Mouse (Mus musculus) midbrain, embryonic 12.5 days (tissue): ENCODE data around the gene Wipf1. TPM values are rescaled to one million over a fixed set of nuclear protein-coding genes. Genes with fewer than 3 reads are reported as not detected.
A peak's percentile ranks its signal among the peaks of the same experiment; 100 is the strongest.

ENCODE experiments used
- ATAC-seq: fragments of 200-750 bp; cut with Nextera tagmentation; 2 replicates; pipeline ENCODE4 v1.8.0; 2017; ENCODE audit warnings: low read depth, moderate TSS enrichment, moderate library complexity; ENCODE audit not compliant: low FRiP score
- H3K27ac ChIP-seq: fragments of 300-500 bp; sonication (generic); replicated peaks from 2 replicates; pipeline ENCODE4 v1.5.1; 2016; ENCODE audit warnings: mild to moderate bottlenecking
- H3K27me3 ChIP-seq: fragments of 300-500 bp; sonication (generic); 2 replicates; pipeline ENCODE4 v1.6.1; 2016; ENCODE audit warnings: mild to moderate bottlenecking
- H3K36me3 ChIP-seq: fragments of 300-500 bp; sonication (generic); 2 replicates; pipeline ENCODE4 v1.6.1; 2016
- H3K4me1 ChIP-seq: fragments of 300-500 bp; sonication (generic); 2 replicates; pipeline ENCODE4 v1.6.1; 2016
- H3K4me2 ChIP-seq: fragments of 300-500 bp; sonication (generic); replicated peaks from 2 replicates; pipeline ENCODE4 v1.6.1; 2016; ENCODE audit warnings: mild to moderate bottlenecking, moderate library complexity
- H3K4me3 ChIP-seq: fragments of 300-500 bp; sonication (generic); 2 replicates; pipeline ENCODE4 v1.5.1; 2016; ENCODE audit warnings: mild to moderate bottlenecking
- H3K9ac ChIP-seq: fragments of 300-500 bp; sonication (generic); replicated peaks from 2 replicates; pipeline ENCODE4 v1.6.1; 2016; ENCODE audit warnings: mild to moderate bottlenecking, moderate library complexity
- H3K9me3 ChIP-seq: fragments of 300-500 bp; sonication (generic); 2 replicates; pipeline ENCODE4 v1.6.1; 2016; ENCODE audit warnings: mild to moderate bottlenecking
- WGBS: fragments of 180-500 bp; shearing (Covaris S2); methylation state at CpG from one replicate; pipeline ENCODE4 v1.1.7; 2016; 5-methylcytosine and 5-hydroxymethylcytosine counted together
- polyA plus RNA-seq: library from polyadenylated mRNA; unstranded; fragments of >200 nt; fragmentation: Nextera tagmentation; extraction: Ambion mirVana; gene quantifications from 2 replicates; pipeline ENCODE4 v1.2.1, GENCODE M21; 2016

The Wipf1 gene
- polyA plus RNA-seq, 1 experiment from 2014 or later: 5.3 TPM

GRCm38 (mm10) chr2:73498322-73498721, 31.2 kb downstream of the Wipf1 start:
- Histone ChIP-seq H3K4me3 (no peak overlapping the region), H3K27ac (no peak overlapping the region), H3K9ac (no peak overlapping the region), H3K4me2 (no peak overlapping the region), H3K4me1 (no peaks in the 10 kb centered on the region), H3K27me3 (no peaks in the 10 kb centered on the region), H3K9me3 (no peaks in the 10 kb centered on the region), H3K36me3 (no peaks in the 10 kb centered on the region)
- ATAC-seq: no peak

GRCm38 (mm10) chr2:73497572-73497971, 32.0 kb downstream of the Wipf1 start:
- Histone ChIP-seq H3K27me3 (no peaks in the 10 kb centered on the region), H3K4me3 (no peak overlapping the region), H3K9me3 (no peaks in the 10 kb centered on the region), H3K4me2 (no peak overlapping the region), H3K9ac (no peak overlapping the region), H3K27ac (no peak overlapping the region), H3K36me3 (no peaks in the 10 kb centered on the region), H3K4me1 (no peaks in the 10 kb centered on the region)
- ATAC-seq: no peak
- WGBS: 87% methylated on average over 3 of the region's 3 CpGs

GRCm38 (mm10) chr2:73496944-73497343, 32.6 kb downstream of the Wipf1 start:
- 94% methylated on average over 9 of the region's 9 CpGs for WGBS
- no peak overlapping the region for H3K9ac ChIP-seq
- H3K4me3 ChIP-seq: no peak overlapping the region
- H3K36me3 ChIP-seq: no peaks in the 10 kb centered on the region
- H3K27me3 ChIP-seq: no peaks in the 10 kb centered on the region
- H3K9me3 ChIP-seq: no peaks in the 10 kb centered on the region
- no peaks in the 10 kb centered on the region for H3K4me1 ChIP-seq
- no peak for ATAC-seq
- no peak overlapping the region for H3K27ac ChIP-seq
- no peak overlapping the region for H3K4me2 ChIP-seq

- no peaks in the 10 kb centered on the region for H3K4me1 ChIP-seq
- no peaks in the 10 kb centered on the region for H3K27me3 ChIP-seq
- no peak overlapping the region for H3K9ac ChIP-seq
- H3K4me3 ChIP-seq: no peak overlapping the region
- 77% methylated on average over 4 of the region's 4 CpGs for WGBS
- no peaks in the 10 kb centered on the region for H3K9me3 ChIP-seq
- H3K36me3 ChIP-seq: no peaks in the 10 kb centered on the region
- ATAC-seq: no peak
- H3K27ac ChIP-seq: no peak overlapping the region
- H3K4me2 ChIP-seq: no peak overlapping the region
Measured at GRCm38 (mm10) chr2:73496329-73496685, 33.2 kb downstream of the Wipf1 start.

- H3K9me3 ChIP-seq: no peaks in the 10 kb centered on the region
- H3K27me3 ChIP-seq: no peaks in the 10 kb centered on the region
- no peak overlapping the region for H3K9ac ChIP-seq
- no peaks in the 10 kb centered on the region for H3K36me3 ChIP-seq
- H3K4me1 ChIP-seq: no peaks in the 10 kb centered on the region
- no peak overlapping the region for H3K4me2 ChIP-seq
- no peak overlapping the region for H3K4me3 ChIP-seq
- WGBS: 73% methylated on average over 16 of the region's 16 CpGs
- no peak overlapping the region for H3K27ac ChIP-seq
- no peak for ATAC-seq
Measured at GRCm38 (mm10) chr2:73495617-73496328, 33.8 kb downstream of the Wipf1 start.

- Histone ChIP-seq H3K27ac (no peak overlapping the region), H3K27me3 (no peaks in the 10 kb centered on the region), H3K9ac (no peak overlapping the region), H3K4me2 (no peak overlapping the region), H3K9me3 (no peaks in the 10 kb centered on the region), H3K36me3 (no peaks in the 10 kb centered on the region), H3K4me3 (no peak overlapping the region), H3K4me1 (no peaks in the 10 kb centered on the region)
- no peak for ATAC-seq
- WGBS: 77% methylated on average over 3 of the region's 3 CpGs
Measured at GRCm38 (mm10) chr2:73493517-73493916, 36.0 kb downstream of the Wipf1 start.

GRCm38 (mm10) chr2:73491442-73492241, 37.9 kb downstream of the Wipf1 start:
- no peak overlapping the region for H3K9ac ChIP-seq
- no peaks in the 10 kb centered on the region for H3K27me3 ChIP-seq
- H3K27ac ChIP-seq: no peak overlapping the region
- H3K4me2 ChIP-seq: no peak overlapping the region
- no peaks in the 10 kb centered on the region for H3K36me3 ChIP-seq
- H3K4me3 ChIP-seq: no peak overlapping the region
- H3K4me1 ChIP-seq: no peaks in the 10 kb centered on the region
- no peaks in the 10 kb centered on the region for H3K9me3 ChIP-seq
- no peak for ATAC-seq
- WGBS: 72% methylated on average over 9 of the region's 9 CpGs

- Histone ChIP-seq H3K27ac (no peak overlapping the region), H3K4me3 (no peak overlapping the region), H3K36me3 (no peaks in the 10 kb centered on the region), H3K27me3 (no peaks in the 10 kb centered on the region), H3K4me2 (no peak overlapping the region), H3K9ac (no peak overlapping the region), H3K4me1 (no peaks in the 10 kb centered on the region), H3K9me3 (no peaks in the 10 kb centered on the region)
- no peak for ATAC-seq
- 91% methylated on average over 1 of the region's 1 CpGs for WGBS
Measured at GRCm38 (mm10) chr2:73490466-73490865, 39.1 kb downstream of the Wipf1 start.

GRCm38 (mm10) chr2:73486120-73486601, 43.4 kb downstream of the Wipf1 start:
- Histone ChIP-seq H3K4me2 (no peak overlapping the region), H3K9ac (no peak overlapping the region), H3K27me3 (no peaks in the 10 kb centered on the region), H3K9me3 (no peaks in the 10 kb centered on the region), H3K4me3 (no peak overlapping the region), H3K4me1 (peaks cover 16% of the 10 kb centered on the region), H3K27ac (no peak overlapping the region), H3K36me3 (no peaks in the 10 kb centered on the region)
- no peak for ATAC-seq
- 88% methylated on average over 8 of the region's 8 CpGs for WGBS

- no peak for ATAC-seq
Measured at GRCm38 (mm10) chr2:73485236-73486119, 44.1 kb downstream of the Wipf1 start.

GRCm38 (mm10) chr2:73484561-73485235, 44.8 kb downstream of the Wipf1 start:
- WGBS: 45% methylated on average over 15 of the region's 15 CpGs
- Histone ChIP-seq H3K4me2 (no peak overlapping the region), H3K9me3 (no peaks in the 10 kb centered on the region), H3K4me1 (peaks cover 16% of the 10 kb centered on the region), H3K9ac (no peak overlapping the region), H3K27ac (0 out of 2 replicates have a peak overlapping the region, but pooled peaks have one; percentile 11), H3K36me3 (no peaks in the 10 kb centered on the region), H3K27me3 (no peaks in the 10 kb centered on the region), H3K4me3 (no peak overlapping the region)
- no peak for ATAC-seq

More at GRCm38 (mm10) chr2:73485236-73486119, 44.1 kb downstream of the Wipf1 start:
- no peaks in the 10 kb centered on the region for H3K9me3 ChIP-seq
- no peak overlapping the region for H3K4me2 ChIP-seq
- 71% methylated on average over 26 of the region's 26 CpGs for WGBS
- H3K36me3 ChIP-seq: no peaks in the 10 kb centered on the region
- peaks cover 16% of the 10 kb centered on the region for H3K4me1 ChIP-seq
- no peak overlapping the region for H3K27ac ChIP-seq
- H3K27me3 ChIP-seq: no peaks in the 10 kb centered on the region
- H3K4me3 ChIP-seq: no peak overlapping the region
- H3K9ac ChIP-seq: no peak overlapping the region
